Mouse (Mus musculus): ENCODE results near the gene Rnf144a. TPM values are rescaled to one million over a fixed set of nuclear protein-coding genes. Genes with fewer than 3 reads are reported as not detected.

Rnf144a gene
- polyA plus RNA-seq, 1 experiment, result 12.0 TPM

DNA sequence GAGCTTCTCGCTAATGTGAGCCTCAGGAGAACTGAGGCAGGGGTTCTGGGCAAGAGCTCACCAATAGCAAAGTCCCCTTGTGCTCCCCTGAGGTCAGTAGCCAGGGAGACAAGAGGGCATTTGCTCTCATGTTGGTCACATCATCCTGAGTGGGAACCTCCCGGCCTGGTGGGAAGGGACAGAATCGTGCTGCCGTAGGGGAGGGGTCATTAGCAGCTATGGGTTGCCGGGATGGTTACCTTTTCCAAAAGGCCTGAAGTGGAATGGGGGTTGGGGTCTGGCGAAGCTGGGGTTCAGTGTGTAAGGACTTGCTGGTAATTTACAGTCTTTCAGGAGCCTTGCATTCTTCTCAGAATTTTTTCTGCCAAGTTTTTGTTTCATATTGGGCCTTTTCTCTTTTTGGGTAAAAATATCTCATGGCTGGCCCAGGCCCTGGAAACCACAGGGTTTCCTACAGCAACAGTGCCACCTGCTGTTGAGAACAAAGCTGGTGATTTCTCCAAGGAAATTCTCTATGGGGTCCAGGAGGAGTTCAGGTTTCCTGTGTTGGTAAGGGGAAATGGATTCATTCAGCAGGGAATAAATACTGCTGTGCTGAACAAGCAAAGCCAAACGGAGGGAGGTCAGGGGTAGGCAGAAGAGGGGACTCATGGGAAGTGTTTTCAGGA, 137.9 kb downstream of the Rnf144a start:
- Histone ChIP-seq H3K36me3 (ENCODE audit: control insufficient read depth, insufficient read depth, low read length) (no peaks in the 10 kb centered on the region), H3K27me3 (ENCODE audit: control insufficient read depth, insufficient read depth, low read length) (no peaks in the 10 kb centered on the region), H3K4me3 (ENCODE audit: control insufficient read depth, insufficient read depth, low read length) (no peak overlapping the region), H3K4me1 (replicated peaks; ENCODE audit: control insufficient read depth, insufficient read depth, low read length) (no peaks in the 10 kb centered on the region), H3K27ac (ENCODE audit: control insufficient read depth, insufficient read depth, low read length) (no peak overlapping the region)
- TF ChIP-seq POLR2A (IDR thresholded peaks at IDR 0.05; ENCODE audit: control insufficient read depth, extremely low read depth, insufficient read depth, low read length, poor library complexity) (no peak), CTCF (IDR thresholded peaks at IDR 0.05; ENCODE audit: borderline replicate concordance, control insufficient read depth, extremely low read depth, insufficient read depth, low read length, poor library complexity) (no peak)
- peak; percentile 45 for DNase-seq
- WGBS, result 72% methylated on average over 7 of the region's 7 CpGs

DNA sequence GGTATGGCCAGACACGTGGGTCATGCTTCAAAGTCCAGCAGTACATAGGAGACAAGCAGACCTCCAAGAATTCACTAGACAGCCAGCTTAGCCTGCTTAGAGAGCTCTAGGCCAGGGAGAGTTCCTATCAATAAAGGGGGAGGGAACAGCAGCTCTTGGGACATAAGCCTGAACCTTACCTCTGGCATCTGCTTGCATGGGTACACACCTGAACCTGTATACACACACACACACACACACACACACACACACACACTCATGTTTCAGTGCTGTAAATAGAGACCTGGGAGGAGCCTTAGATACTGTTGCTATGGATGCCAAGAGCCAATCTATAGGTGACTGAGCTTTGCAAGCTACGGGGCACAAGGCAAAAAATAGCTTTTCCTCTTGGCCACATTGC, 138.5 kb downstream of the Rnf144a start:
- no peak overlapping the region for H3K27ac ChIP-seq (ENCODE audit: control insufficient read depth, insufficient read depth, low read length)
- no peak overlapping the region for H3K4me3 ChIP-seq (ENCODE audit: control insufficient read depth, insufficient read depth, low read length)
- H3K4me1 ChIP-seq (replicated peaks; ENCODE audit: control insufficient read depth, insufficient read depth, low read length), result no peaks in the 10 kb centered on the region
- DNase-seq, result no peak
- 81% methylated on average over 2 of the region's 2 CpGs for WGBS
- H3K27me3 ChIP-seq (ENCODE audit: control insufficient read depth, insufficient read depth, low read length), result no peaks in the 10 kb centered on the region
- H3K36me3 ChIP-seq (ENCODE audit: control insufficient read depth, insufficient read depth, low read length), result no peaks in the 10 kb centered on the region
- TF ChIP-seq POLR2A (IDR thresholded peaks at IDR 0.05; ENCODE audit: control insufficient read depth, extremely low read depth, insufficient read depth, low read length, poor library complexity) (no peak), CTCF (IDR thresholded peaks at IDR 0.05; ENCODE audit: borderline replicate concordance, control insufficient read depth, extremely low read depth, insufficient read depth, low read length, poor library complexity) (no peak)

Other genes starting within 250 kb of the Rnf144a start
- gene Rsad2, start 41.2 kb upstream of the Rnf144a start, polyA plus RNA-seq (2012; rRNA removed), result 2.9 TPM in 2 replicates
- gene Cmpk2, start 54.0 kb upstream of the Rnf144a start, polyA plus RNA-seq (2012; rRNA removed), result 6.6 and 7.2 TPM in 2 replicates